Mouse (Mus musculus) heart, embryonic 10.5 days (tissue): ENCODE data around the gene Slc39a11. TPM values are rescaled to one million over a fixed set of nuclear protein-coding genes. Genes with fewer than 3 reads are reported as not detected.

ENCODE experiments used
- DNase-seq: peaks from one replicate; pipeline ENCODE4 v3.0.0-alpha.2; 2017; ENCODE audit warnings: low spot score
- H3K27ac ChIP-seq: fragments of 300-500 bp; sonication (generic); 2 replicates; pipeline ENCODE4 v1.5.1; 2016; ENCODE audit warnings: mild to moderate bottlenecking
- H3K27me3 ChIP-seq: fragments of 300-500 bp; sonication (generic); 2 replicates; pipeline ENCODE4 v1.6.1; 2016; ENCODE audit warnings: mild to moderate bottlenecking; ENCODE audit not compliant: poor library complexity, insufficient read depth, severe bottlenecking
- H3K36me3 ChIP-seq: fragments of 300-500 bp; sonication (generic); 2 replicates; pipeline ENCODE4 v1.6.1; 2016; ENCODE audit warnings: mild to moderate bottlenecking, moderate library complexity
- H3K4me1 ChIP-seq: fragments of 300-500 bp; sonication (generic); 2 replicates; pipeline ENCODE4 v1.6.1; 2016; ENCODE audit warnings: mild to moderate bottlenecking
- H3K4me3 ChIP-seq: fragments of 300-500 bp; sonication (generic); 2 replicates; pipeline ENCODE4 v1.5.1; 2016; ENCODE audit warnings: mild to moderate bottlenecking, moderate library complexity
- H3K9me3 ChIP-seq: fragments of 300-500 bp; sonication (generic); 2 replicates; pipeline ENCODE4 v1.6.1; 2016; ENCODE audit warnings: mild to moderate bottlenecking, moderate library complexity
- WGBS: fragments of 180-500 bp; shearing (Covaris S2); methylation state at CpG from one replicate; pipeline ENCODE4 v1.1.7; 2016; 5-methylcytosine and 5-hydroxymethylcytosine counted together
- polyA plus RNA-seq: library from polyadenylated mRNA; unstranded; fragments of >200 nt; fragmentation: Nextera tagmentation; extraction: Ambion mirVana; gene quantifications from 2 replicates; pipeline ENCODE4 v1.2.1, GENCODE M21; 2016

Slc39a11 gene
- 23.0 and 26.6 TPM in 2 replicates for polyA plus RNA-seq

- peak within 1 kb of the TSS; percentile 99 for H3K27ac ChIP-seq
- no peaks in the 10 kb centered on the region; the same call in 1 of the 2 replicates for H3K27me3 ChIP-seq
- H3K36me3 ChIP-seq = peaks cover 34% of the 10 kb centered on the region
- H3K4me3 ChIP-seq = peak within 1 kb of the TSS; percentile 93
- H3K4me1 ChIP-seq = peaks cover 27% of the 10 kb centered on the region
- DNase-seq = peak; percentile 88
- no peaks in the 10 kb centered on the region for H3K9me3 ChIP-seq
- 0% methylated on average over 85 of the region's 91 CpGs for WGBS
Measured at GRCm38 (mm10) chr11:113649353-113650210, at the start of gene Slc39a11. Slc39a11 (minus strand) TSS chr11:113650079.

GRCm38 (mm10) chr11:113699643-113700042 is 49.8 kb upstream of the Slc39a11 start:
- peaks cover 30% of the 10 kb centered on the region for H3K36me3 ChIP-seq
- 84% methylated on average over 7 of the region's 7 CpGs for WGBS
- no peak overlapping the region for H3K27ac ChIP-seq
- H3K4me3 ChIP-seq = no peak overlapping the region
- no peaks in the 10 kb centered on the region for H3K9me3 ChIP-seq
- H3K4me1 ChIP-seq = 0 out of 2 replicates have a peak, but pooled peaks cover 11% of the 10 kb centered on the region
- H3K27me3 ChIP-seq = no peaks in the 10 kb centered on the region
- DNase-seq = no peak

- peaks cover 45% of the 10 kb centered on the region for H3K36me3 ChIP-seq
Measured at GRCm38 (mm10) chr11:113698013-113698545, 48.2 kb upstream of the Slc39a11 start.

GRCm38 (mm10) chr11:113697571-113697970 is 47.7 kb upstream of the Slc39a11 start:
- Histone ChIP-seq H3K4me3 (no peak overlapping the region), H3K9me3 (no peaks in the 10 kb centered on the region), H3K27ac (no peak overlapping the region), H3K27me3 (no peaks in the 10 kb centered on the region), H3K4me1 (0 out of 2 replicates have a peak, but pooled peaks cover 11% of the 10 kb centered on the region), H3K36me3 (peaks cover 50% of the 10 kb centered on the region)
- WGBS = 73% methylated on average over 5 of the region's 5 CpGs
- DNase-seq = no peak

More at GRCm38 (mm10) chr11:113698013-113698545, 48.2 kb upstream of the Slc39a11 start:
- DNase-seq = no peak
- Histone ChIP-seq H3K4me3 (no peak overlapping the region), H3K4me1 (0 out of 2 replicates have a peak, but pooled peaks cover 11% of the 10 kb centered on the region), H3K27me3 (no peaks in the 10 kb centered on the region), H3K27ac (no peak overlapping the region), H3K9me3 (no peaks in the 10 kb centered on the region)
- WGBS = 82% methylated on average over 12 of the region's 12 CpGs

- 85% methylated on average over 3 of the region's 3 CpGs for WGBS
- H3K36me3 ChIP-seq = peaks cover 93% of the 10 kb centered on the region
- H3K9me3 ChIP-seq = no peaks in the 10 kb centered on the region
- DNase-seq = no peak
- no peaks in the 10 kb centered on the region for H3K27me3 ChIP-seq
- no peak overlapping the region for H3K27ac ChIP-seq
- H3K4me3 ChIP-seq = no peak overlapping the region
- peaks cover 2% of the 10 kb centered on the region; the same call in 1 of the 2 replicates for H3K4me1 ChIP-seq
Measured at GRCm38 (mm10) chr11:113691851-113692250, 42.0 kb upstream of the Slc39a11 start.

- H3K27ac ChIP-seq = no peak overlapping the region
- H3K36me3 ChIP-seq = peaks cover 87% of the 10 kb centered on the region
Measured at GRCm38 (mm10) chr11:113691318-113691717, 41.4 kb upstream of the Slc39a11 start.

GRCm38 (mm10) chr11:113690506-113690905 is 40.6 kb upstream of the Slc39a11 start:
- DNase-seq = no peak
- Histone ChIP-seq H3K36me3 (peaks cover 79% of the 10 kb centered on the region), H3K4me3 (no peak overlapping the region), H3K4me1 (peaks cover 7% of the 10 kb centered on the region; the same call in 1 of the 2 replicates), H3K27me3 (no peaks in the 10 kb centered on the region), H3K27ac (no peak overlapping the region), H3K9me3 (no peaks in the 10 kb centered on the region)
- 92% methylated on average over 12 of the region's 12 CpGs for WGBS

More at GRCm38 (mm10) chr11:113691318-113691717, 41.4 kb upstream of the Slc39a11 start:
- no peak overlapping the region for H3K4me3 ChIP-seq
- peaks cover 7% of the 10 kb centered on the region; the same call in 1 of the 2 replicates for H3K4me1 ChIP-seq
- no peaks in the 10 kb centered on the region for H3K27me3 ChIP-seq
- WGBS = 90% methylated on average over 5 of the region's 5 CpGs
- H3K9me3 ChIP-seq = no peaks in the 10 kb centered on the region
- no peak for DNase-seq

- peaks cover 24% of the 10 kb centered on the region for H3K4me1 ChIP-seq
- no peak overlapping the region for H3K4me3 ChIP-seq
- no peaks in the 10 kb centered on the region for H3K9me3 ChIP-seq
- H3K27ac ChIP-seq = no peak overlapping the region
- no peak for DNase-seq
- WGBS = 77% methylated on average over 2 of the region's 2 CpGs
- H3K36me3 ChIP-seq = peaks cover 45% of the 10 kb centered on the region
- H3K27me3 ChIP-seq = no peaks in the 10 kb centered on the region
Measured at GRCm38 (mm10) chr11:113687031-113687430, 37.2 kb upstream of the Slc39a11 start.

- DNase-seq = no peak
- H3K27ac ChIP-seq = peak overlapping the region; percentile 98
- WGBS = 38% methylated on average over 25 of the region's 25 CpGs
- H3K4me1 ChIP-seq = peaks cover 39% of the 10 kb centered on the region
- H3K9me3 ChIP-seq = no peaks in the 10 kb centered on the region
- H3K36me3 ChIP-seq = peaks cover 24% of the 10 kb centered on the region
- no peaks in the 10 kb centered on the region for H3K27me3 ChIP-seq
- H3K4me3 ChIP-seq = peak overlapping the region; percentile 97
Measured at GRCm38 (mm10) chr11:113684707-113685426, 35.0 kb upstream of the Slc39a11 start.

GRCm38 (mm10) chr11:113683957-113684706 is 34.3 kb upstream of the Slc39a11 start, which contains the start of the genes Fam104a and D11Wsu47e:
Fam104a (minus strand) TSS chr11:113684155.
D11Wsu47e (plus strand) TSS chr11:113684412.
- Histone ChIP-seq H3K9me3 (no peaks in the 10 kb centered on the region), H3K27ac (peak within 1 kb of the TSS; percentile 98), H3K4me3 (peak within 1 kb of the TSS; percentile 97), H3K4me1 (peaks cover 40% of the 10 kb centered on the region), H3K27me3 (no peaks in the 10 kb centered on the region), H3K36me3 (peaks cover 17% of the 10 kb centered on the region)
- under 1% methylated on average over 72 of the region's 73 CpGs for WGBS
- peak; percentile 97 for DNase-seq

- Histone ChIP-seq H3K4me3 (peak overlapping the region; percentile 97), H3K36me3 (peaks cover 11% of the 10 kb centered on the region), H3K4me1 (peaks cover 43% of the 10 kb centered on the region), H3K27ac (peak overlapping the region; percentile 98), H3K9me3 (no peaks in the 10 kb centered on the region), H3K27me3 (no peaks in the 10 kb centered on the region)
- WGBS = under 1% methylated on average over 38 of the region's 38 CpGs
- DNase-seq = no peak
Measured at GRCm38 (mm10) chr11:113683627-113683956, 33.7 kb upstream of the Slc39a11 start.
